Mouse (Mus musculus) spleen, adult 2 months (tissue): ENCODE data around the gene Slc35f6.

Source experiments
- CTCF ChIP-seq: fragments of 200-500 bp; IDR thresholded peaks from 2 replicates; pipeline ENCODE4 v1.5.1; 2011; ENCODE audit warnings: mild to moderate bottlenecking, inconsistent platforms; ENCODE audit not compliant: insufficient read depth, insufficient read length, insufficient replicate concordance; ENCODE audit errors: extremely low read depth
- POLR2A ChIP-seq: fragments of 200-500 bp; IDR thresholded peaks from 2 replicates; pipeline ENCODE4 v1.6.1; 2011; ENCODE audit warnings: low read depth, low read length, inconsistent platforms

DNA sequence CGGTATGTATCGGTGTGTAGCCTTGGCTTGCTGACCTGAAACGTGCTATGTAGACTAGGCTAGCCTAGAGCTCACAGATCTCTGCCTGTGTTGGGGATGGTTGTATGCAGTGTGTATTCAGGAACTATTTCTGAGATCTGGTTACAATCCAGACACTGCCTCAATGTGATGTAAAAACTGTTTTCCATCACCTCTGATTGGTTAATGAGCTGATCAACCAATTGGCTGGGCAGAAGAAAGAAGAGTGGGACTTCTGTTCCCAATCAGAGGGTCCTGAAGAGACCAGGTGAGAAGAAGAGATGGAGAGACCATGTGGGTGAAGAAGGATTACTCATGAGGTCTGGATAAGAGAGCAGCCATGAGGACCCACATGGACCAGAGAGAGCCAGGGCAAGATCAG, 20.0 kb downstream of the Slc35f6 start:
- TF ChIP-seq CTCF (no peak), POLR2A (no peak)
